8 mouse cellular contexts compared by ENCODE assay signal in the genomic region with DNA sequence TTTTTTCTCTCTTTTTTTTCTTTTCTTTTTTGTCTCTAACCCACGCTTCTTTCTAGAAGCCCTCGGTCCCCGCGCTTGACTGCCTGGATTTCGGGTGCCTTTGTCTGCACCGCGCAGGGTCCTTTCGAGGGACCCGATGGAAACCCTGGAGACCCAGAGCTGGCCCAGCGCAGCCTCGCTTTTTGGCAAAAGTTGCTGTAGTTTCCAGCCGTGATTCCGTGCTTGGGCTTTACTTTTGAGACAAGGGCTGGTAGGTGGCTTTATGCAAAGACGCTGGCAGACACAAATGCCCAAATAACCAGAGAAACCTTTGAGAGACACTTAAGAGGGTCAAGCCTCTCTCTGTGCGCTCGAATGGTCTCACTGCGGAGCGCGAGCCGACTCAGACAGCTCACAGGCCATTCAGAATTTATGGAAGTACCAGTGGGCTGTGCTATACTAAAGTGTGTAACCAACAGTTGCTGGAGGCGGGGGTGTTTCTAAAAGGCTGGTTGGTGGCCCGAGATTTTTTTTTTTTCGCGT. TPM values are rescaled to one million over a fixed set of nuclear protein-coding genes. Genes with fewer than 3 reads are reported as not detected.
DNase-seq lines count a peak whose midpoint lies in the region; ATAC-seq and TF ChIP-seq lines count a peak whose summit lies in the region.

No protein-coding gene starts in this region.

- WGBS in heart, embryonic 11.5 days (ENCODE audit: insufficient replicate concordance), result 13% methylated on average over 24 of the region's 24 CpGs

- no peaks in the 10 kb centered on the region for H3K36me3 ChIP-seq in heart, embryonic 11.5 days (ENCODE audit: control insufficient read depth, insufficient read depth, low read length)
- H3K36me3 ChIP-seq in E14TG2a.4 (ENCODE audit: insufficient read depth, low read length), result no peaks in the 10 kb centered on the region

- no peak overlapping the region for H3K27ac ChIP-seq in heart, embryonic 11.5 days (ENCODE audit: low read depth, low read length)

- no peak for TF ChIP-seq CTCF in E14TG2a.4 (conservative IDR thresholded peaks at IDR 0.05; ENCODE audit: low read length)

- intact Hi-C loops in left cerebral cortex, postnatal 10 days (cut with DNase I), result loop anchor here (5.0 kb wide), 2 partner anchors 79 to 94 kb away; a partner anchor contains a TSS

- H3K4me3 ChIP-seq in heart, embryonic 11.5 days (ENCODE audit: low read depth, low read length), result peak overlapping the region; percentile 47
- H3K4me3 ChIP-seq in E14TG2a.4 (replicated peaks; ENCODE audit: low read length), result peak overlapping the region; percentile 67

- no peak for ATAC-seq in heart, embryonic 11.5 days (replicated peaks; ENCODE audit: insufficient number of reproducible peaks, low FRiP score, low TSS enrichment)

- H3K27me3 ChIP-seq in heart, embryonic 11.5 days (ENCODE audit: control insufficient read depth, insufficient read depth, low read length), result peaks cover 49% of the 10 kb centered on the region
- peaks cover 82% of the 10 kb centered on the region for H3K27me3 ChIP-seq in E14TG2a.4 (ENCODE audit: insufficient read depth, low read length)

- DNase-seq in heart, adult 11 months, result no peak
- DNase-seq in forelimb bud, embryonic 11.5 days (ENCODE audit: low read depth, low spot score), result peak; percentile 11
- peak; percentile 41 for DNase-seq in lung, postnatal 36 days
- DNase-seq in urinary bladder, adult 18-20 months (ENCODE audit: low spot score in 2 of 2), result no peak
- no peak for DNase-seq in spleen, postnatal 10 days (ENCODE audit: low spot score in 2 of 2)
- no peak for DNase-seq in left cerebral cortex, postnatal 10 days (ENCODE audit: extremely low spot score in 1 of 2, low spot score in 2 of 2)

- no peaks in the 10 kb centered on the region for H3K9me3 ChIP-seq in heart, embryonic 11.5 days (replicated peaks; ENCODE audit: control insufficient read depth, low read length)
- H3K9me3 ChIP-seq in E14TG2a.4 (ENCODE audit: low read length), result peaks cover 3% of the 10 kb centered on the region; the same call in 1 of the 2 replicates

- no peak overlapping the region; the same call in 1 of the 2 replicates for H3K9ac ChIP-seq in heart, embryonic 11.5 days (ENCODE audit: low read depth, low read length)

- peak overlapping the region; percentile 87 for H3K4me2 ChIP-seq in heart, embryonic 11.5 days

- 0 out of 2 replicates have a peak, but pooled peaks cover 9% of the 10 kb centered on the region for H3K4me1 ChIP-seq in heart, embryonic 11.5 days (ENCODE audit: control insufficient read depth, insufficient read depth, low read length)
- peaks cover 52% of the 10 kb centered on the region for H3K4me1 ChIP-seq in E14TG2a.4 (replicated peaks; ENCODE audit: low read depth, low read length)

RNA-seq across cellular contexts. Expression of a gene that starts 0.4 kb away (rescaled TPM):
- 1.5 and 2.2 TPM in 2 replicates for polyA plus RNA-seq in heart, embryonic 11.5 days (2014; fragmentation: Nextera tagmentation; extraction: Ambion mirVana)
- 1 to 10 TPM in 1 of 2 experiments, under 1 TPM in 1; 0.66 to 1.1 TPM for total RNA-seq in left cerebral cortex, postnatal 10 days (2021)

Comparison
In these comparisons a context has a peak if more than half of its experiments do, and no peak if none do; other contexts are left out.
1. DNase-seq: peak in forelimb bud, embryonic 11.5 days (single experiment) and lung, postnatal 36 days (single experiment); none in heart, adult 11 months (single experiment), urinary bladder, adult 18-20 months (0 of 2), spleen, postnatal 10 days (0 of 2) and left cerebral cortex, postnatal 10 days (0 of 2).